Comparison of ENCODE assay signal across 43 mouse cellular contexts in genomic region chr2:103287716-103288115, GRCm38 (mm10). TPM values are rescaled to one million over a fixed set of nuclear protein-coding genes. Genes with fewer than 3 reads are reported as not detected.
"Had no signal": no experiment of that assay in that cellular context is flagged by ENCODE, and none has a peak within 500 bp of the region (broad histone marks: within the 10 kb centered on the region; RNA-seq: fewer than 3 reads in every experiment).

No protein-coding gene starts in this region.

- H3K27ac ChIP-seq: heart, embryonic 10.5 days; heart, embryonic 13.5 days; heart, embryonic 15.5 days; hindbrain, embryonic 10.5 days; hindbrain, embryonic 12.5 days; hindbrain, embryonic 13.5 days; hindbrain, embryonic 14.5 days; hindbrain, embryonic 15.5 days; hindbrain, postnatal 0 days; intestine, embryonic 15.5 days; kidney, embryonic 15.5 days; kidney, postnatal 0 days; layer of hippocampus, adult 2 months had no signal

- H3K4me3 ChIP-seq: heart, embryonic 10.5 days; heart, embryonic 12.5 days; heart, embryonic 13.5 days; heart, embryonic 15.5 days; hindbrain, embryonic 10.5 days; hindbrain, embryonic 12.5 days; hindbrain, embryonic 13.5 days; hindbrain, embryonic 15.5 days; intestine, embryonic 15.5 days; kidney, embryonic 15.5 days; layer of hippocampus, adult 2 months had no signal

- H3K9ac ChIP-seq: heart, embryonic 12.5 days; heart, embryonic 13.5 days; heart, embryonic 15.5 days; hindbrain, embryonic 12.5 days; hindbrain, embryonic 13.5 days; hindbrain, embryonic 14.5 days; hindbrain, embryonic 15.5 days; intestine, embryonic 15.5 days; kidney, embryonic 15.5 days had no signal

- ATAC-seq: hindbrain, embryonic 16.5 days; hindbrain, postnatal 0 days; inflammation-experienced regulatory T-cells, adult 6 months; intestine, embryonic 15.5 days; intestine, embryonic 16.5 days; intestine, postnatal 0 days had no signal

- H3K27me3 ChIP-seq: heart, embryonic 13.5 days; heart, embryonic 15.5 days; hindbrain, embryonic 12.5 days; hindbrain, embryonic 15.5 days; intestine, embryonic 15.5 days; kidney, embryonic 15.5 days had no signal

- DNase-seq: heart, postnatal 10 days; heart, postnatal 14 days; heart, postnatal 36 days; heart, postnatal 4 days; kidney, adult 11 months; kidney, adult 18-20 months; kidney, adult 2 months; kidney, adult 8-10 months; kidney, adult 9 months; kidney, postnatal 10 days; kidney, postnatal 14 days; kidney, postnatal 25 days; kidney, postnatal 36 days; kidney, postnatal 4 days; layer of hippocampus, adult 9-11 months; layer of hippocampus, postnatal 36 days had no signal

- H3K4me2 ChIP-seq: heart, embryonic 11.5 days; heart, embryonic 12.5 days; heart, embryonic 13.5 days; heart, embryonic 15.5 days; hindbrain, embryonic 12.5 days; hindbrain, embryonic 13.5 days; hindbrain, embryonic 14.5 days; hindbrain, embryonic 15.5 days; intestine, embryonic 15.5 days; kidney, embryonic 15.5 days had no signal

- H3K36me3 ChIP-seq: heart, embryonic 10.5 days; heart, embryonic 12.5 days; heart, embryonic 13.5 days; heart, embryonic 15.5 days; hindbrain, embryonic 10.5 days; hindbrain, embryonic 12.5 days; hindbrain, embryonic 13.5 days; hindbrain, embryonic 15.5 days; intestine, embryonic 15.5 days; kidney, embryonic 15.5 days had no signal

- H3K9me3 ChIP-seq: heart, embryonic 10.5 days; heart, embryonic 12.5 days; heart, embryonic 13.5 days; heart, embryonic 15.5 days; hindbrain, embryonic 10.5 days; hindbrain, embryonic 12.5 days; hindbrain, embryonic 13.5 days; hindbrain, embryonic 15.5 days; intestine, embryonic 15.5 days; kidney, embryonic 15.5 days had no signal

- H3K4me1 ChIP-seq: hindbrain, embryonic 13.5 days; hindbrain, embryonic 15.5 days had no signal

RNA-seq across cellular contexts. Expression of gene Ehf, which starts 15.4 kb away (rescaled TPM):
- total RNA-seq: heart, postnatal 25 days; heart, postnatal 36 days; heart, postnatal 4 days; hindbrain, postnatal 0 days; layer of hippocampus, adult 18-20 months; layer of hippocampus, adult 2 months; layer of hippocampus, adult 8-10 months; layer of hippocampus, postnatal 10 days; layer of hippocampus, postnatal 14 days; layer of hippocampus, postnatal 25 days; layer of hippocampus, postnatal 36 days had no signal
- polyA plus RNA-seq: heart, embryonic 10.5 days; heart, embryonic 12.5 days; heart, postnatal 0 days; hindbrain, embryonic 11.5 days; hindbrain, embryonic 12.5 days had no signal
